Mouse (Mus musculus): ENCODE data around the gene Rag2.
A peak's percentile ranks its signal among the peaks of the same experiment; 100 is the strongest.

Rag2 gene

DNA sequence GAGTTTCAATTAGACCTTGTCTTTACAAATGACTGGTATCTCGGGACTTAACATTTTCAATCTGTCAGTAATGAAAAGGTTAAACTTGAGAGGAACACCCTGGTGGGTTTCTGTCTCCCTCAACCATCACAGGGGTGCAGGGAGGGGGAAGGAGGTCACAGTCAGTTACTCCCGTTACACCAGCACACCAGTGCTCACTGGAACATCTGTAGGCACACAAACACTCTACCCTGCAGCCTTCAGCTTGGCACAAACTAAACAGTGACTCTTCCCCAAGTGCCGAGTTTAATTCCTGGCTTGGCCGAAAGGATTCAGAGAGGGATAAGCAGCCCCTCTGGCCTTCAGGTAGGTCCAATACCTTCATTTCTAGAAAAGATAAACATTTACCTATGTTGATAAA is at the start of gene Rag2:
Rag2 (plus strand) TSS at position 193 of the 400 bp plus-strand sequence.
- DNase-seq = no peak

DNA sequence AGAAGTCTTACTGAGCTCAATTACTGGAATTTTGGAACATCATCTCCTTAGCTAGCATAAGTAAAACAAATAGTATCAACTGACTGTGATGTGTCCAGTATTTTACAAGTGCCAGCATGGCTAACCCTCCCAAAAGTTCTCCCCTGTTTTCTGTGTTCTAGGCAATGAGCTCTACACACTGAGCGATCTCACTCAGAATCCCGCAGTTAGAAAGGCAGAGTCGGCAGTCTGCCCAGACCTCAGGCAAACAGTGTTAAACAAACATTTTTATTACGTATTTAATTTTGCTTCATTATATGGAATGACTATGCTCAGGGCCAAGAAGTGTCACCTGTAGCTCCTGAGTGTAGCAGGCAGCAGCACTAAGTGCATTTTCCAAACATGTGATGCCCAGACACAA is 47.3 kb upstream of the Rag2 start:
- DNase-seq = no peak

DNA sequence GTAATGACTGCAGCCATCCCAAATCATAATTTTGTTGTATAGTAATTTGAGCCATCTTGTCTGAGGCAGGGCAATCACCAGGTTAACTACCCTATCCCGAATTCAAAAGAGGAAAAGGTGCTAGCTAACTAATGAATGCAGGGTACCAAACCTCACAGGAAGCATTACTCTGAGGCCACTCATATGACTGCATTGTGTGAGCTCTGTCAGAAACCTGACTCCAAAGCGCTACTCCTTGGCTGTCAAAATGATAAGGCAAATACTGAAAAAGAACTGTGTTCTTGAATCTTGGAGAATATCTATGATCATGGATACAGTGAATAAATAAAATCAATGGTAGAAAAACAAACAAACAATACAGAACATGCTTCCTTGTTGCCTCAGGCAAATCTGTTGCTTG is 44.5 kb upstream of the Rag2 start:
- no peak for DNase-seq

DNA sequence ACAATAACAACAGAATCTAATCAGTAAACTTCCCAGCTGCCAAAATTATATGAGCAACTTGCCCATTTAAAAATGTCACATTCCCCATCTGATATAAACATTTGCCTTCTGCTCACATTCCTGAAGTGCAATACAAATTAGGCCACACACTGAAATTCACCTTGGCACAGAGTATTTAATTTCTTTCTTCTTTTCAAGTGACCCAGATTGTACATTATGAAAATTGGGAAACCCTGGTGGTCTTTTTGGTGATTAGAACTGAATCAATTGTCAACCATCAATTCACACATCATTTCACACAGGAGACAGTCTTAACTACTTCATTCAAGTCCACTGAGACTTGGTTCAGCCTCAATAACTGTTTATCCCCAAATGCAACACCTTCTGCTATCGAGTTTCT is 44.1 kb upstream of the Rag2 start:
- DNase-seq = no peak

DNA sequence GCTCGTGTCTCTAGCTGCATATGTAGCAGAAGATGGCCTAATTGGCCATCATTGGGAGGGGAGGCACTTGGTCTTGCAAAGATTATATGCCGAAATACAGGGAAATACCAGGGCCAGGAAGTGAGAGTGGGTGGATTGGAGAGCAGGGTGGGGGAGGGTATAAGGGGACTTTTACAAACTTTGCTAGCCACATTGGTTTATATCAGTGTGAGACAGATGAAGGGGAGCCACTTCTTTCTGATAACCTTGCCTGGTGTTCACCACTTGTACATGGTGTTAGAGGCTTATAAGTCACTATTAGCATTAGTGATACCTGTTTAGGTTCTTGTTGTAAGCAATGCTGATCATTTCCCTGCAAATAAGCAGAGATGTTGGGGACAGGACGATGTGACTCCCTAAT is 43.5 kb upstream of the Rag2 start:
- no peak for DNase-seq

DNA sequence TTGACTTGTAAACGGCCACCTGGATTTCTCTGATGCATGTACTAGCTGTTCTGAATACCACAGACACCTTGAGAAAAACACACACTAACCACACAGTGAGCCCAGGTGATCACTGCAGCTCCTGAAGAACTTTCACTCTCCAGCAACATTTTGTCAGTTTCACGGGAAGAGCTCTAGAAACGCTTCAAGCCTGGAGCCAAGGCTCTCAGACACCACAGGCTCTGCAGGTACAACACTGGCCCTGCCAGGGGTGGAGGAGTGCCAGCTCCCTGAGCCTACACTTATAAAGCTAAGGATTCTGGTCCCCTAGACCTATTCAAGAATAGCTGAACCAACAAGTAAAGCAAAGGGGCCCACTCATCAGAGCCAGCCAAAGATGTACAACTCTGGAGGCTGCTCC is 43.1 kb upstream of the Rag2 start:
- peak; percentile 40 for DNase-seq

DNA sequence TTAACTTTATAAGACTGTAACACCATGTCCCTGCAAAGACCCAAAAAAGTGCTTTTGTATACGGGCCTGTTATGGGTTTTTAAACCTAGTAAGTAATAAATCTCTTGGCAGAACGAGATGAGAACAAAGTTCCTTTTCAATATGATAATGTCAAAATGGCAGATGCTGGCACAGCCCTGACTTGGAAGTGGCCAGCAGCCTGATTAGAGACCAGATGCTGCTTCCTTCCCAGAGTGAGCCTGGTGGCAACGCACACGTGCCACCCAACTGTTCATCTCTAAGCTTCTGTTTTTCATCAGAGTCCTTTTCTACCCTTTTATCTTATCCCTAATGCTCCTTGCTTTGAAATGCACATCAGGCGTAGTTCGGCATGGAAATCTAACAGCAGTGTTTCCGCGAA is 33.2 kb upstream of the Rag2 start:
- DNase-seq = no peak

DNA sequence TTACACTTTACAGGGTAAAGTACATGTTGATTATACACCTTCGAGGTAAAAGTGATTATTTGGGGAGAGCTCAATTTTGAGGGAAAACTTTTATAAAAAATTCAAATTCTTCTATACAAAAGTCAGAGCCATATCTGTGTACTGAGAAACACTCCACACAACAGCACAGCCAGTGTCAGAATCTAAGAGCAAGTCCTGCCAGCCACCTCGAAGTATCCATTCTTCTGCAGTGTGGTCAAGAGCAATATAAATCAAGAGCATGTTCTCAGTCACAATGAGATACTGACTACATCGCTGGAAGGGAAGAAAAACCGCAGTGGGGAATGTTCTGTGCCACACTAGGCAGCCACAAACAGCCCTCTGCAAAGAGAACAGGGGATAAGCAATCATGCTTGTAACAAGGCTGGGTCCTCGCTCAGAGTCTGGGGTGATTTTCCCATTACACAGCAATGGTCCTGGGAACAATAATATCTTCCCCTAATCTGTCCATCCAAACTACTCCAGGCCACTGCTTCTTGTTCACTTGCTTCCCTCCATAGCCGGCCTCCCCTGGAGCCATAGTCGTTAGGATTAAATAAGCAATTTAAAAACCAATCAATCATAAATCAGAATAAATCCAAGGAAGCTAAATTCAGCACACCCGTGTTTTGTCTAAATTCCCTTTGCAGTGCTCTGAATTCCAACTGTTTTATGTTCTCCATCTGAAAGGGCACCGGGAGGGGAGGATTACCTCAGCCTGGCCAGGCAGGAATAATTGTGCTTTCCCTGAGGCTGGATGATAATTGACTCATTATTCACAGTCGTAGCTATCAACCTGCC is 32.3 kb upstream of the Rag2 start:
- peak; percentile 48 for DNase-seq

DNA sequence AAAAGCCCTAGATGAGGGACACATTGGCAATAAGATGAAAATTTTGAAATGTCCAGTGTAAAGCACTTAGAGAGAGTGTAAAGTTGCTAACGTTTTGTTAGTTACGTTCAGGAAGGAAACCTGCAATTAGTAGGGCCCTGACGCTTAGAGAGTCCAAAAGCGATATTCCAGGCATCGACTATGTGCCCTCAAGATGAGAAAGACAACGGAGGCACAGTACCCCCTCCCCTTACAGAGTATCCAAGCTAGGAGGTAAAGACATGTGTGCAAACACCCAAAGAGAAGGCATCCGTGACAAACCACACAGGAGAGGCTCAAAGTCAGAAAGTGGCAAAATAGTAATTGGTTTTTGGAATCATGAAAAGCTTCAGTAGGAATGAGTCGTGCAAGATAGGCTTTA is 31.6 kb upstream of the Rag2 start:
- no peak for DNase-seq

DNA sequence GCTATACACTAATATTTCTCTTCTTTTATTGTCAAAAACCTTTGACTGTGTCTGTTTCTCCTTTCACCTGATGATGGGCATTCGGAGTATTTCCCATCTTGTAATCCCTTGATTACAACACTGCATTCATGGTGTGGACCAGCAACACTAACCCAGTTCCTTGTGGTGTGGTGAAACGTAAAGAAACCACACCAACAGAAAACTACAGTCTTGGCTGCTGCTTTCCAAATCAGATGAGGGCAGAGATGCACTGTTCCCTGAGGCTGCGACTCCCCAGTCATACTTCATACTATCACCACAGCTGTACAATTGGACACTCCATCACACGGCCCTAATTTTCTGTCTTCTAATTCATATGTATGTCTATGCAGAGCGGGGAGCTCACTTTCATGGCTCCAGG is 29.8 kb upstream of the Rag2 start:
- DNase-seq = no peak

DNA sequence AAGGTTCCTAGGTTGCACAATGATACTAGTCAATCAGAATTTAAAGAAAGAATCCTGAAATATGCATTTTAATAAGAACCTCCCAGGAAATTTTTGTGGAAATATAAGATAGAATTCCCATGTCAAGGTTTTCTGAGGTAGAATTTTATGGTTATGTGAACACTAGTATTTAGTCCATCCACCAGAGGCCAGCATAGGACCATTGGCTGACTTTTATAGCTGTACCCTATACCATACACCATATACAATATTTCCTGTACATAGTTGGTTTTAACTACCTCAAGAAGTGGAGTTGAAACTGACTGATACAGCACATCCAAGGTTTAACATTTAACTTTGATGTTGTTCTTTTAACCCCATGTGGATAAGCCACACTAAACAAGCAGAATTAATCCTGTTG is 27.3 kb upstream of the Rag2 start:
- no peak for DNase-seq

DNA sequence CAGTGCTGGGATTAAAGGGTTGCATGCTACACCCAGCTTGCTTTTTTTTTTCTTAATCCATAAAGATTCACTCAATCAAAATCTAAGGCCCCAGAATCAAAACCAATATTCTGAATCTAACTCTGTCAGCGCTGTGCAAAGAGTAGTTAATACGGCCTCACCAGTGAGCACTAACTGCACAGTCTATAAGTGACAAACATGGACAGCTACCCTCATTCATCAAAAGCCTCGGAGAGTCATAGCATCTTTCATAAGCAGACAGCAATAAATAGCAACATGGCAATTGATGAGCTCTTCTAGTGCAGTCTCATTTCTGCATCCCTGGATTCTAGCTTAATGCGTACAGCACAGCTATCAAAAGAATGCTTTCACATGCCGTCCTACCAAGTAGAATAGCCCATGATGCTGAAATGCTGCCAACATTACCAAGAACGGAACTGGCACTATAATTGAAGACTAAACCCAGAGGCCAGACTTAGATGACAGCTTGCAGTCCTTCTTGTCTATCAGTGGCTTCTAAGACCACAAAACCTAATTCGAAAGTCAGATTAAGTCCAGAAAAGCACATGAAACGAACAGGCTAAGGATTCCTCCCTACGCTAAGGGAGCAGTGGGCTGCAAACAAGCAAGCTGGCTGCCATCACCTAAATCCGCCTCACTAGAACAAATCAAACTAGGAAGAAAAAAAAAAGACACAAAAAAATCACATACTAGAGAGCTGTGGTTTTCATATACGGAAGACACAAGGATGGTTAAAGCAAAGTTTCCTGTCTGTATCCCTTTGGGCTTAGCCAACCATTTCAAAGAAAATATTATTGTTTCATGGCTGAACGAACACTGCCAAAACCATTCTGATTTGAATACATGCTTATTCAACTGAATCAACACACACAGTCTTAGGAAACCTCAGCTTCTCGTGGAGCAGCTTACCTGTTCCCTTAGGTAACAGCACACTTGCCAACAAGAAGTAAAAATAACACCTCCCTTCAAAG is 26.0 kb upstream of the Rag2 start:
- peak; percentile 60 for DNase-seq

DNA sequence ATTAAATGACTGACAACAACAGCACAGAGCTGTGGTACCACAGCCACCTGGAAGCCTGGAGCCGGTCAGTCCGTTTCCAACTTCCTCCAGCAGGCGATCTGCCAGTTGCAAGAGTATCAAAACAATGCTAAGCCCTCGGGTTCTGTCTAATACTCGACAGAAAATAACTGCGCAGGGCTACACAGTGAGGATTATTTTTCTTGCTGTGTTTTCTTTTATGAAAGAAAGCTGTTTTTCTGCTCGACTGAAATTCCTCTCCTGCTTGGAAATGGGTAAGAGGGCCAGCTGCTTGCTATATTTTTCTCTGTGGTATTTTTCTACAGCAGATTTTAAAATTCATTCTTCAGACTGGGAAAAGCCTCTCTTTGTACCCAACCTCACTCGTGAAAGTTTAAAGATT is 23.8 kb upstream of the Rag2 start:
- DNase-seq = peak; percentile 77

DNA sequence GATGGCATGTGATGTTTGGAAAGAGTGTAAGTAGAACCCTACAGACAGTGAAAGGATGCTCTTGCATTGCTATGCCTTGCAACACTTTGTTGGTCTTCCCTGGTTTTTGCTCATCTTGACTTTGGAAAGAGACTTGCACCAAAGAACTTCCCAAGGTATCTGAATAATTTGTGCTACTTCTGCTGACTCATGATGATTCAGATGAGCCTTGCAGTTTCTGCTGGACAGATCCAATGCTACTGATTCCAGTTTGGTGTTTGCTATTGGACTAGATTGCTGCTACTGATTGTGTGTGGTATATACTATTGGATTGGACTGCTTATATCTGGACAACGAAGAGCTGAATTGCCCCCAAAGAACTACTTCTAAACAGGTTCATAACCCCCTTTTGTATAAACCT is 21.4 kb upstream of the Rag2 start:
- DNase-seq = no peak

DNA sequence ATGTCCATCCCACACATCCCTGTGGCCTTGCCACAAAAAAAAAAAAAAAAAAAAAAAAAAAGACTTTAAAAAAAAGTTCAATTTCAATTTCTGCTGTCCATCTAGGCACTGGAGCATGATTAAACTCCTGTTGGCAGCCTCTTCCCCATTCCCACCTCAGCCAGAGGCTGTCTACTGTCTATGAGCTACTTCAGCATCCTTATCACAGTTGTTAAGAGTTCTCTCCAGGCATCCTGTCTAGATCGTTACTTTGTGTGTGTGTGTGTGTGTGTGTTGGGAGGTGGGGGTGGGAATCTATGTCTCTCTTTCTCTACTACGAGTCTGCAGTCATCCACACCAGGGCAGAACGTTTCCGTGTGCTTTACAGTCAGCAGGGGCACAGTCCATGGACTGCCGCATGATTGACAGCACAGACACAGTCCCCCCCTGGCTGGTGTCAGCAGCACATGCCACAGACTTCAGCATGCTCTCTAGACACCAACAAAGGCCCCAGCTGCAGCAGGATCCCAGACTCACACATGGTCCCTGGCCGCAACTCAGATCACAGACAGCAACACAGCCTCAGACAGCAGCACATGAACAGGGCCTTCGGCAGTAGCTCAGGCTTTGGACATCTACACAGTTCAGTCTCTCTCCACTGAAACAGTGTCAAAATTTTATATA is 16.2 kb upstream of the Rag2 start:
- DNase-seq = no peak

DNA sequence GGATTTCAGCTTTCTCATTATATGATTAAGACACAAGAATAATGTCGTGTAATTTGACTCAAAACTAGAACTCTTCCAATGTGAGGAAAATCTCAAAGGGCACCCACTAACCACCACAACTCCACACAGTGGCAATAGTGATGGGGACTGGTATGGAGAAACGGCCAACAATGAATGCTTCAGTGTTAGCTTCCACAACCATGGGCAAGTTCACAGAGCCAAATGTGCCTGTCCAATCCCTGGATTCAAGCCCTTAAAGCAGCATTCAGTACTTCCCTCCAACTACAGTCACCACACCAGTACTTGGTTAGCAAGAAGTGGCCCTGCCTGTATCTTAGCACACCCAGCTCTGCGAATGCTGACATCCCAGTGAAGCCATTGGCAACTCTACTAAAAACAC is 13.7 kb upstream of the Rag2 start:
- DNase-seq = no peak

DNA sequence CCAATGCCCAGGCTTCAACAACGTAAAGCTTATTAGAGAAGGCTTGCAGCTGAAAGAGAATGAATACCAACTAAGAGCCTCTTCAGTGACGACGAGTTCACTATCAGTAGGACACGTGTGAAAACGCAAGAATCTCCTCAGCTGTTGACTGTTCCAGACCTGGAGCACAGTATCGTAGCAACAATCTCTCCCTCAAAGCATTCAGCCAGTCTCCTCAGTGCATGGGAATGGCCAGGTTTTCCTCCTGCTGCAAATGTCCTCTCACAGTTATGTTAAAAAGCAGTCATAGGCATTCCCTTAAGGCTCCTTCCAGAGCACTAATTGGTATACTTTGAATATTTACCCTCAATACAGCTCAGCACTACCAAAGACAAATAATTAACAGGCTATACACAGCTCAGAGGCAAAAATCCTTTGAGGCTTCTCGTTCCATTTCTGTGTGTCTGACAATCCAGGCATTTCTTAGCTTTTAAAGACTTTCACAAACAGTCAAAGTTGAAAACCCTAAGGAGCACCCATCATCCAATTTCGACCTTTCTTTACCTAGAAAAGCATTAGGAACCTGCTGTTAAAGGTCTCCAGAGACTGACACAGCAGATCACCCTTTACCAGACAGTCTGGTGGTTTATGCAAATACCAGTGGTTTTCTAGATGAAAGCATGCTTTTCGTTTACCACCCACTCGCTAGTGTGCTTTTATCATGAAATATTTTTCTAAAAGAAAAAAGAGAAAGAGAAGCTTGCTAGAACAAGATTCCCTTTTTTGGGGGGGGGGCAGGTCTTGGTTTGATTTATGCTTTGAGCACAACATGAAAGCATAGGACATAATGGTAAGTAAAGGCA is 8.8 kb upstream of the Rag2 start:
- DNase-seq = no peak

DNA sequence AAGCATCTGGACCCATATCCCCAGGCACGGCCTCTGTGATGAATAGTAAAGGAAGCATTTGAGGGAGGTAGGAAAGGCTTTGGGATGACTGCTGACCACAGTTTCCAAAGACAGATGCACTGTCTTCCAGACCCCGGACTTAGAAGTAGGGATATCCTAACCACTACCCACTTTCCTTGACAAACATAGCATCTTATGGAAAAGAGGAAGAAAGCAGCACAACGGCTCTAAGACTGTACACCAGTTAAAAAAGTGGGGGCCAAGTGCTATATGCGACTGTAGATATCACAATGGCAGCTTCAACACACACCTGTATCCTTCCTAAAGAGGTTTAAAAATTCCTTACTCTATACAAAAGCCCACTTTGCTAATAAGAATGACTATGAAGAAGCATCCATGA is 6.1 kb upstream of the Rag2 start:
- DNase-seq = no peak

DNA sequence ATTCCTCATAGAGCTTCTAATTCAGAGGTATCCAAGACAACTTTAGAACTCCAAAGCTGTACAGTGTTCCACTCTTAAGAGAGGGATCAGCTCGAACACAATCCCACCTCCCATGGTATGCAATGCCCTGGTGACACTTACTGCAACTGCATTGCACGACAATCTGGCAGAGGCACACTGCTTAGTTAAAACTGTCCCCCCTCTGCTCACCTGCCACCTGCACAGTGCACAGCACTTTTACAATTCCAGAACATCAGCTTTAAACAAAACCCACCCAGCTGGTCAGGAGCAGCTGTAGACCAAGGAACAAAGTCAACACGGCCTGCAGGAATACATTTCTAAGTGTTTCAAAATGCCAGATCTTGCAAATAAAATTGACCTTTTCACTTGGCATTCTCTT is 3.6 kb upstream of the Rag2 start:
- no peak for DNase-seq

DNA sequence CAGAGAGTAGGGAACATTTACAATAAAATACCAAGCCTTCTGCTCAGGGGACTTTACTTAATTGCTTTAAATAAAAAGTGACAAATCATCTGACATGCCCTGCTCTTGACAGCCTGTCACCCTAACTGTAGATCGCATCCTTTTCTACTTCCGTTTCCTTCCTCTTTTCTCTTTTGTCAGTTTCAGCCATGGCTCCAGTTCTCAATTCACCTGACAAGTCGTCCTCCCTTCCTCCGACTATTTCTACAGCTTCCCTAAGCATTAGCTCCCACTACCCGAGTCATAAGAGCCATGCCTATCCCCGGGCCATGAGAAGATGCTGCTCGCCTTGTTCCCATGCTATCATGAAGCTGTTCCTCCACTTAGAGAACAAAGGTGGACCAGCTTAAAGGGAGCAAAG is 2.9 kb upstream of the Rag2 start:
- DNase-seq = no peak

DNA sequence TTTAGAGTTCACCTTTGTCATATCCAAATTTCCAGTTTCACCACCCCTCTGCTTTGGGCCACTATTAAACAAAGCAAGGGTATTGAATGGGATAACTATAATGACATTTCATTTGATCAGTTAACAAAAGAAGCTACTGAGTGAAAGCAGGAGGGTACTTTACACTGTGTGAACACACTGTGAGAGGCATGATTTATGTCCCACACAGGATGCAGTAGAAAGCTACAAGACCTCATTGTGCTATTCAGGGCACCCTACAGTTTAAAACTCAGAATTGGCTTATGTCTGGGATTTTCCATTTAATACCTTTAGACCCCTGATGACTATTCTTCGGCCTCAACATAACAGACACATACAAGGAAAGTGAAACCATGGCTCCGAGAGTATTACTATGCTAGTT is 1.5 kb upstream of the Rag2 start:
- DNase-seq = no peak

DNA sequence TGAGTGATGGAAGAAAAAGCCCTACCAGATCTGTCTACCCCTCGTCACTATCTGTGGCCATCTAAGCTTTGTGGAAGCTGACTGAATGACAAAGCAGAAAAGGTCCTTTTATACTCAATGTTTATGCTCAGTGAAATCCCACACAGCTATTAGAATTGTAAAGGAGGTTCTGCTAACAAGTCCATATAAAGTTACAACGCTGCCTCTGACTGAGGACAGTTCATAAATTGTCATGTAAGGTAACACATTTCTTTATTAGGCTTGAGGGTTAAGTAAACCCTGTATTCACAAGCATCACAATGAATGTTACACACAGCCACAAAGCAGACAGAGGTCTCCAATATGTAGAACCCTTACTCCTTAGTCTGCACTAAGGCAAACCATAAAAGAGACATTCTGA is 507 bp upstream of the Rag2 start:
- DNase-seq = no peak

DNA sequence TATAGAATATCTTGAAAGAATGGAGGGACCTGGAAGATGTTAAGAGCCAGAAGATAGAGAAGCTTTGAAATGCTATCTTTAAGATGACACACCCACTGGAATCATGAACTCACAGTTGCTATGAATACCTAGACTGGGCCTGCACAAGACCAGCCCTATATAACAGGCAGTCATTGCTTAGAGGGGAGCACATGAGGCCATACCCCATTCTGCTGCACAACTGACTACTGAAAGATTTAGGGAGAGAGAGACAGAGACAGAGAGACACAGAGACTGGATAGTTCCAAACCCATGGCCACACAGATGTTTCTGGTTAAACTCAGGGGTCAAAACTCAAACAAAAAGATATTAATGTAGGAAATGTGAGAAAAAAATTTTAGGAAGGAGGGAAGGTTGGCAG is 2.7 kb downstream of the Rag2 start:
- DNase-seq = no peak
